Mouse (Mus musculus) spleen, adult 2 months (tissue): ENCODE measurements around the gene Ctnna3.
"Not testable (repeated sequence)": the region's sequence is repeated elsewhere in the genome, so short reads cannot be mapped to it uniquely, and the experiment has no call there.

Experiments used
- CTCF ChIP-seq: fragments of 200-500 bp; IDR thresholded peaks from 2 replicates; pipeline ENCODE4 v1.5.1; 2011; ENCODE audit warnings: mild to moderate bottlenecking, inconsistent platforms; ENCODE audit not compliant: insufficient read depth, insufficient read length, insufficient replicate concordance; ENCODE audit errors: extremely low read depth
- POLR2A ChIP-seq: fragments of 200-500 bp; IDR thresholded peaks from 2 replicates; pipeline ENCODE4 v1.6.1; 2011; ENCODE audit warnings: low read depth, low read length, inconsistent platforms

DNA sequence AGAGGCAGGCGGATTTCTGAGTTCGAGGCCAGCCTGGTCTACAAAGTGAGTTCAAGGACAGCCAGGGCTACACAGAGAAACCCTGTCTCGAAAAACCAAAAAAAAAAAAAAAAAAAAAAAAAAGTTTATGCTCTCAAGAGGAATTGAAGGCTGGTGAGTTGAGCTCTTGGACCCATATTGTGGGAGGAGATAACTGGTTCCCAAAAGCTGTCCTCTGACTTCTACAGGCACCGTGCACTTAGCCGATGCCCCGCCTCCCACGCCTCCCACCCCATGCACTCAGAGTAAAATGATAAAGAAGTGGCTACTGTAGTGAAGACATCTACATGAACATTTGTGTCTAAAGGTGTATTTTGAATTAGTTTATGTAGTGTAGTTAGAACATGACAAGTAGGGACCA, 18.2 kb upstream of the Ctnna3 start:
- TF ChIP-seq POLR2A, CTCF: not testable (repeated sequence)
